Mouse (Mus musculus) neural tube, embryonic 12.5 days (tissue): ENCODE measurements around the gene Slc45a2. TPM values are rescaled to one million over a fixed set of nuclear protein-coding genes. Genes with fewer than 3 reads are reported as not detected.
"Not testable (repeated sequence)": the region's sequence is repeated elsewhere in the genome, so short reads cannot be mapped to it uniquely, and the experiment has no call there.

Source experiments
- ATAC-seq: fragments of 200-750 bp; cut with Nextera tagmentation; 2 replicates; pipeline ENCODE4 v1.8.0; 2017; ENCODE audit warnings: low read depth, mild to moderate bottlenecking, moderate TSS enrichment, moderate library complexity; ENCODE audit not compliant: low FRiP score
- H3K27ac ChIP-seq: fragments of 300-500 bp; sonication (generic); 2 replicates; pipeline ENCODE4 v1.5.1; 2016
- H3K27me3 ChIP-seq: fragments of 300-500 bp; sonication (generic); replicated peaks from 2 replicates; pipeline ENCODE4 v1.6.1; 2016; ENCODE audit warnings: mild to moderate bottlenecking
- H3K36me3 ChIP-seq: fragments of 300-500 bp; sonication (generic); 2 replicates; pipeline ENCODE4 v1.6.1; 2016; ENCODE audit warnings: mild to moderate bottlenecking
- H3K4me1 ChIP-seq: fragments of 300-500 bp; sonication (generic); 2 replicates; pipeline ENCODE4 v1.6.1; 2016
- H3K4me2 ChIP-seq: fragments of 300-500 bp; sonication (generic); replicated peaks from 2 replicates; pipeline ENCODE4 v1.6.1; 2016; ENCODE audit warnings: mild to moderate bottlenecking
- H3K4me3 ChIP-seq: fragments of 300-500 bp; sonication (generic); 2 replicates; pipeline ENCODE4 v1.5.1; 2016
- H3K9ac ChIP-seq: fragments of 300-500 bp; sonication (generic); 2 replicates; pipeline ENCODE4 v1.6.1; 2016; ENCODE audit warnings: mild to moderate bottlenecking
- H3K9me3 ChIP-seq: fragments of 300-500 bp; sonication (generic); 2 replicates; pipeline ENCODE4 v1.6.1; 2016; ENCODE audit warnings: mild to moderate bottlenecking
- WGBS: fragments of 180-500 bp; shearing (Covaris S2); methylation state at CpG from one replicate; pipeline ENCODE4 v1.1.7; 2016; 5-methylcytosine and 5-hydroxymethylcytosine counted together
- polyA plus RNA-seq: library from polyadenylated mRNA; unstranded; fragments of >200 nt; fragmentation: Nextera tagmentation; extraction: Ambion mirVana; gene quantifications from 2 replicates; pipeline ENCODE4 v1.2.1, GENCODE M21; 2016

Slc45a2 gene
- polyA plus RNA-seq, 1 experiment from 2014 or later, result 0.10 TPM

DNA sequence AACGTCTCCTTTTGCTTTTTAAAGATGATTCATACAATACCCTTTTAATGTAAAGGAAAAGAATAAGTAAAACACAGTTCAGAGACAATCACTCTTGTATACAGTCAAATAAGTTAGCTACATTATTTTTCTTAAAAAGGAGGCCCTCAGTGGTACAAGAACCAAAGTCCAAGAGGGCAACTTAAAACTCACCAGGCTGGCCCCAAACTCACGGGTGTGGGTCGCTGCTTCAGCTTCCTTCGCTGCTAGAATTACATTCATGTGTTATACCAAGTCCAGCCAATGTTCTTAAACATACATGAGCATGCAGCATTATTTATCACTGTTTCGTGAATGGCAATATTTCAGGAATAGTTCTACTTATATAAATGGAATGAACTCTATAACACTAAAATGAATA lies 29.7 kb upstream of the Slc45a2 start:
- Histone ChIP-seq H3K27ac (no peak overlapping the region), H3K4me3 (no peak overlapping the region), H3K27me3 (no peaks in the 10 kb centered on the region), H3K4me2 (no peak overlapping the region), H3K9ac (no peak overlapping the region), H3K36me3 (no peaks in the 10 kb centered on the region), H3K9me3 (no peaks in the 10 kb centered on the region), H3K4me1 (no peaks in the 10 kb centered on the region)
- WGBS, result 90% methylated on average over 5 of the region's 5 CpGs
- ATAC-seq, result no peak

DNA sequence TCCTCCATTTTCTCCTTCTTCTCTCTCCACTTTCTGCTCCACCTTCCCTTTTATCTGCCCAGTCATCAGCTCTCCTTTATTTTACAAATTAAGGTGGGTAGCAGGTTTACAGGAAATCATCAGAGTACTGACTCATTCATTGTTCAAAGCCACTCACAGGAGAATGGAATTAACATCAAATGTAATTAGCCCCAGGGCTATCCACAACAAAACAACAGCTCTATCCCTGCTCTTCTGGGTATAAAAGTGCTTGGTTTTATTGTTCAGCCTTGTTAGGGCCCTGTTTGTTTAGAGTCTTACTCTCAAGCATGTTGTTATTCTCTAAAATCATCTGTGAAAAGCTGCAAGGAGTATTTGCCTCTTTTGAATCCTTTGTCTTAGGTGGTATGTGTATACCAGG lies 23.4 kb upstream of the Slc45a2 start:
- ATAC-seq, result no peak

DNA sequence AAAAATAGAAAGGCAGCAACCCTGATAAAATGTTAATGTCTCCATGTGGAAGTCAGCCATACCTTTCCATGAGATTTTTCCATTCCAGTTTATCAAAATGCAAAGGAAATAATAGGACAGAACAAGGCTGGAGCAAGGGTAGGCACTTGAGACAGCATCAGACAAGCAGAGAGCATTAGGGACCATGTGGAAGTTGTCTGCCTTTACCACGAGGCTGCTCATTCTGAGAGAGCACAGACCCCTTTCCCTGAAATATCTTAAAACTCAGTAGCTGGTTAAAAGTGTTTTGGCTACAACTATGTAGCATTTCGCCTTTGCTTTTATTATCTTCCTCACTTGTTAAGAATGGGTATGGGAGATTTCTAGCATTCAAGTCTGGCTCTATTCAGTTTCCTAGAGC lies 19.8 kb upstream of the Slc45a2 start:
- H3K27ac ChIP-seq, result no peak overlapping the region
- no peak for ATAC-seq
- H3K4me2 ChIP-seq, result peak overlapping the region; percentile 66
- H3K4me1 ChIP-seq, result peaks cover 4% of the 10 kb centered on the region; the same call in 1 of the 2 replicates
- H3K36me3 ChIP-seq, result no peaks in the 10 kb centered on the region
- 63% methylated on average over 2 of the region's 2 CpGs for WGBS
- H3K4me3 ChIP-seq, result no peak overlapping the region
- H3K9me3 ChIP-seq, result no peaks in the 10 kb centered on the region
- no peak overlapping the region for H3K9ac ChIP-seq
- H3K27me3 ChIP-seq, result no peaks in the 10 kb centered on the region

More for the DNA sequence above, 23.4 kb upstream of the Slc45a2 start:
- Histone ChIP-seq H3K4me1 (peaks cover under 1% of the 10 kb centered on the region; the same call in 1 of the 2 replicates), H3K4me2 (no peak overlapping the region), H3K36me3 (no peaks in the 10 kb centered on the region), H3K9me3 (no peaks in the 10 kb centered on the region), H3K27ac (no peak overlapping the region), H3K9ac (no peak overlapping the region), H3K4me3 (no peak overlapping the region), H3K27me3 (no peaks in the 10 kb centered on the region)

DNA sequence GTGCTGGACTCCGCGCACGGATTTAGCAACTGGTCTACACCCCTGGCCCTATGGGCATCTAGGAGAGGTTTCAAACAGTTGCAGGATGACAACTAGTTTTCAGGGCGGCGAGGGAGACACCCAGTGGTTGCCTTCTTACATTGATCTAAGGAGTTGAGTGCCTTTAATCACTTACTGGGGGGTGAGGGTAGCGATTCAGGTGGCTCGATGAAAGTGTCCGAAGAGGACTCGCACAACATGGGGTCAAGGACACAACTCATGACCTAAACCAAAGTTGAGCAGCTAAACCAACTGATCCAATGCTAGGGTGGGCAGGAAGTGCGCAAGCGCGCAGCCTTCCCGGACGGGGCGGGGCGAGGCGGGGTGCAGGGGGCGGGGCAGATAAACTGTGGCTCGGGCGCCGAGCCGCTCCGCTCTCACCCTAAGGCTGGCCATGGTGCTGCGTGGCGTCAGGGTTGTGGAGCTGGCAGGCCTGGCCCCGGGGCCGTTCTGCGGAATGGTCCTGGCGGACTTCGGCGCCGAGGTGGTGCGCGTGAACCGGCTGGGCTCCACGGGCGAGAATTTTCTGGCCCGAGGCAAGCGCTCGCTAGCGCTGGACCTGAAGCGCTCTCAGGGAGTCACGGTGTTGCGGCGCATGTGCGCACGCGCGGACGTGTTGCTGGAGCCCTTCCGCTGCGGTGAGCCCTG lies 19.0 kb upstream of the Slc45a2 start, which contains the start of gene Amacr:
Amacr (plus strand) TSS at position 380 of the 687 bp plus-strand sequence.
- Histone ChIP-seq H3K4me1 (peaks cover 4% of the 10 kb centered on the region; the same call in 1 of the 2 replicates), H3K27me3 (no peaks in the 10 kb centered on the region), H3K27ac (peak within 1 kb of the TSS; percentile 54), H3K9me3 (no peaks in the 10 kb centered on the region), H3K9ac (peak within 1 kb of the TSS; percentile 64), H3K4me2 (peak within 1 kb of the TSS; percentile 66), H3K4me3 (peak within 1 kb of the TSS; percentile 73), H3K36me3 (no peaks in the 10 kb centered on the region)
- WGBS, result under 1% methylated on average over 52 of the region's 52 CpGs
- peak; percentile 100 for ATAC-seq

DNA sequence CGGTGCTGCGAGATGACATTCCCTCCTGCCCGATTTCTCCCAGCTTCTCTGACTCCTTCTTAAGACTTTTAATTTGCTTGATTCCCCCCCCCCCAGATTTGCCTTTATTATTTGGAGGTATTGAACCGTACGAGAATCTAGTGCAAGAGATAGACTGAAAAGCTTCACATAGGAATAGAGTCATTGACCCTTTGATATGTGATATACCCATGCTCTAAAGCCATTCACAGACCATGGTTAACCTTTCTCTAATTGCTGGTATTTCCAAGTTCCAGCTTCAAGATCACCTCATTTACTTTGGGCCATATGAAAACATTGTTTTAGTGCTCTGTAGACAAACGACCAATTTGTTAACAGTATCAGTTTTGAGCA lies 18.5 kb upstream of the Slc45a2 start:
- H3K27ac ChIP-seq, result no peak overlapping the region
- H3K4me2 ChIP-seq, result peak overlapping the region; percentile 66
- H3K9ac ChIP-seq, result peak overlapping the region; percentile 64
- peak; percentile 31 for ATAC-seq
- 0 out of 2 replicates have a peak, but pooled peaks cover 3% of the 10 kb centered on the region for H3K36me3 ChIP-seq
- 10% methylated on average over 6 of the region's 6 CpGs for WGBS
- H3K4me3 ChIP-seq, result peak overlapping the region; percentile 73
- H3K4me1 ChIP-seq, result peaks cover 4% of the 10 kb centered on the region; the same call in 1 of the 2 replicates
- no peaks in the 10 kb centered on the region for H3K27me3 ChIP-seq
- H3K9me3 ChIP-seq, result no peaks in the 10 kb centered on the region

DNA sequence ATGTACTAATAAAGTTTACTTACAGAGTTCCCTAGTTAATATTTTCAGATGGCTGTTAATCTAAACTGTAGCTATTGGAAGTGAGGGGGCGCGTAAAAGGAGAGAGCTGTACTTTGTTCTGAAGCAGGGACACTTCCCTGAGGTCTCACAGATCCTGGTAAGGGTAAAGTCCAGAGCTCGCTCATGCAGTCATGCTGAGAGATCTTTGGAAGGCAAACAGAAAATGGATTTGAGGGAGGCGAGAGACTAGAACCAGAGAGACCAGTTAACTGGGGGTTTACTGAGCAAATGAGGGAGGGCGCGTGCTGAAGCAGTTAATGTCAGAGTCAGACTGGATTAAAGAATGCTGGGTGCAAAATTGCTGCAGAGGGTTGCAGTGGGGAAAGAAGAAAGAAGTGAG lies 14.8 kb upstream of the Slc45a2 start:
- Histone ChIP-seq H3K4me2 (no peak overlapping the region), H3K9ac (no peak overlapping the region)
- WGBS, result 84% methylated on average over 6 of the region's 6 CpGs

DNA sequence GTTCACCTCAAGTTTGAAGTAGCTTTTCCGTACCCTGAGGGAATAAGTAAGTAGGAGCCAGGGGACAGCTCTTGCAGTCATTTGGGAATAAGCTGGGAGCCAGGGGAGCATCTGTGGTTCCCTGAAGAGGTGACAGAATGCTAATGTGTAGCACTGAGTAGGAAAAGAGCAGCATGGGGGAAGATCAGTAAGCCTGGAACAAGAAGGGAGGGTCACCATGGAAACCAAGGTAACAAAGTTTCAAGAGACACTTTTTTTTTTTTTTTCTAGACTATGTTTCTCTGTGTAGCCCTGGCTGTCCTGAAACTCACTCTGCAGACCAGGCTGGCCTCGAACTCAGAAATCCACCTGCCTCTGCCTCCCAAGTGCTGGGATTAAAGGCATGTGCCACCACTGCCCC lies 14.0 kb upstream of the Slc45a2 start:
- H3K4me3 ChIP-seq, H3K27ac ChIP-seq, H3K9ac ChIP-seq, H3K4me2 ChIP-seq, ATAC-seq, H3K9me3 ChIP-seq, H3K4me1 ChIP-seq, H3K27me3 ChIP-seq, H3K36me3 ChIP-seq: not testable (repeated sequence)
- WGBS, result 81% methylated on average over 2 of the region's 2 CpGs

More for the DNA sequence above, 14.8 kb upstream of the Slc45a2 start:
- H3K27me3 ChIP-seq, result no peaks in the 10 kb centered on the region
- H3K4me1 ChIP-seq, result peaks cover 4% of the 10 kb centered on the region; the same call in 1 of the 2 replicates
- no peak overlapping the region for H3K4me3 ChIP-seq
- ATAC-seq, result no peak
- H3K9me3 ChIP-seq, result no peaks in the 10 kb centered on the region
- H3K36me3 ChIP-seq, result 0 out of 2 replicates have a peak, but pooled peaks cover 7% of the 10 kb centered on the region
- no peak overlapping the region for H3K27ac ChIP-seq

DNA sequence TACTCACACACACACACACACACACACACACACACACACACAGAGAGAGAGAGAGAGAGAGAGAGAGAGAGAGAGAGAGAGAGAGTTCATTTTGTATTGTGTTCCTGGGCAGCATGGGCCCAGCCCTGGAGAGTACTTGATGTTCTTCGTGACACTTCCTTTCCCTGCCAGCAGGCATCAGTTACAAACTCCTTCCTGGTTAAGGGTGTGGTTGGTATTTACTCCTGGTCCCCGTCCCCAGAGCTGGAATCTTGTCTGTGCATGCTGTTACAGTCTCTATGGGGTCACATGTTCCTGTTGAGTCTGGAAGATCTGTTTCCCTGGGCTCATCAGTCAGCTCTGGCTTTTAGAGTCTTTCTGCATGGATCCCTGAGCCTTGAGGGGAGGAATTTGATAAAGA lies 10.1 kb upstream of the Slc45a2 start:
- Histone ChIP-seq H3K9me3 (no peaks in the 10 kb centered on the region), H3K27me3 (no peaks in the 10 kb centered on the region), H3K4me3 (no peak overlapping the region), H3K36me3 (0 out of 2 replicates have a peak, but pooled peaks cover 7% of the 10 kb centered on the region), H3K9ac (no peak overlapping the region), H3K4me2 (no peak overlapping the region), H3K27ac (no peak overlapping the region), H3K4me1 (no peaks in the 10 kb centered on the region)
- WGBS, result 61% methylated on average over 2 of the region's 2 CpGs
- ATAC-seq, result no peak

DNA sequence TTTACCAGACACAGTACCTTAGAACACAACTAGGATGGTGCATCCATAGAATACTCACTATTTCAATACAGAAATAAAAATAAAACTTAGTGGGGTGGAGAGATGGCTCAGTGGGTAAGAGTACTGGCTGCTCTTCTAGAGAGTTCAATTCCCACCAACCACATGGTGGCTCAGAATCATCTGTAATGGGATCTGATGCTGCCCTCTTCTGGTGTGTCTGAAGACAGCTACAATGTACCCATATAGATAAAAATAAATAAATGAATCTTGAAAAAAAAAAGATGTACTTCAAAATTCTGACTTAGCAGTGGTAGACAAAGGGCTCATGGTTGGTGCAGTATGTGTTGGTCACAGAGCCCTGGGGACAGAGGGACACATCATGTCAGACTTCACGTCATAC lies 9.0 kb upstream of the Slc45a2 start:
- ATAC-seq, result no peak
- Histone ChIP-seq H3K9me3 (no peaks in the 10 kb centered on the region), H3K36me3 (0 out of 2 replicates have a peak, but pooled peaks cover 11% of the 10 kb centered on the region), H3K4me3 (no peak overlapping the region), H3K27ac (no peak overlapping the region), H3K9ac (no peak overlapping the region), H3K4me2 (no peak overlapping the region), H3K27me3 (no peaks in the 10 kb centered on the region), H3K4me1 (no peaks in the 10 kb centered on the region)
- 92% methylated on average over 1 of the region's 1 CpGs for WGBS

DNA sequence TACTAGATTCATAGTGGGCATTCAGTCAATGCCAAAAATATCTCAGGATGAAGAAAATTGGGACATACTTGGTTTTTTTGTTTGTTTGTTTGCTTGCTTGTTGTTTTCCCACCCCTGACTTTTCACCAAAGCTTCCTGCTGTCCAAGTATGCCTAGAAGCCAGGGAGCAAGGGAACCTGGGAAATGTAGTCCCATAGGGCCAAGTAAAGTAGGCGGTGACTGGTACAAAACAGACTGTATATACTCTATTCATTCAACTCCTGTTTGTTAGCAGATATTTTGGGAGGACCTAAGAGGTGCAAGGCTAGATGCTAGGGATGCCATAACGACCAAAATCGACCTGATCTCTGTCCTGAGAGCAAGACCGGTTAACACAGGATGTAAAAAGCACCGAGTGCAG lies 689 bp upstream of the Slc45a2 start:
- H3K4me2 ChIP-seq, result no peak overlapping the region
- no peaks in the 10 kb centered on the region for H3K9me3 ChIP-seq
- no peak overlapping the region for H3K27ac ChIP-seq
- 0 out of 2 replicates have a peak, but pooled peaks cover 4% of the 10 kb centered on the region for H3K36me3 ChIP-seq
- no peak overlapping the region for H3K9ac ChIP-seq
- H3K27me3 ChIP-seq, result no peaks in the 10 kb centered on the region
- H3K4me3 ChIP-seq, result no peak overlapping the region
- no peak for ATAC-seq
- H3K4me1 ChIP-seq, result no peaks in the 10 kb centered on the region
- 62% methylated on average over 5 of the region's 5 CpGs for WGBS

DNA sequence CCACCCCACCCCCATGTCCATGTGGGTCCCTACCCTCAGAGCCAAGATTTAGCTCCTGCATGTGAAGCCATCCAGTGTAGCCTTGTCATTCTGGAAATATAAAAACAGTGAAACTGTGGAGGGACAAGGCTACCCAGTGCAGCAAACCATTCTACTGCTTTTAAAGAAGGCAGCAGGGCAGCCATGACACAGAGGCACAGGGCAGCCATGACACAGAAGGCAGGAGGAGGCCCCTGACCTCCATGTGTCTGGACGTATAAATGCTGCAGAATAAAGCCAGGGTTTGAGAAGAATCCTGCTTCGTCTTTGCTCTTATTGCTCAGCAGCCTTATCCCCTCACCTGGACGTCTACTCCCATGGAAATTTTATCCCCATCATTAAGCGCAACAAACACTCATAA lies 3.3 kb downstream of the Slc45a2 start:
- Histone ChIP-seq H3K9me3 (no peaks in the 10 kb centered on the region), H3K9ac (no peak overlapping the region), H3K4me2 (no peak overlapping the region), H3K27me3 (no peaks in the 10 kb centered on the region), H3K27ac (no peak overlapping the region), H3K36me3 (no peaks in the 10 kb centered on the region), H3K4me1 (no peaks in the 10 kb centered on the region), H3K4me3 (no peak overlapping the region)
- no peak for ATAC-seq
- 80% methylated on average over 4 of the region's 4 CpGs for WGBS

DNA sequence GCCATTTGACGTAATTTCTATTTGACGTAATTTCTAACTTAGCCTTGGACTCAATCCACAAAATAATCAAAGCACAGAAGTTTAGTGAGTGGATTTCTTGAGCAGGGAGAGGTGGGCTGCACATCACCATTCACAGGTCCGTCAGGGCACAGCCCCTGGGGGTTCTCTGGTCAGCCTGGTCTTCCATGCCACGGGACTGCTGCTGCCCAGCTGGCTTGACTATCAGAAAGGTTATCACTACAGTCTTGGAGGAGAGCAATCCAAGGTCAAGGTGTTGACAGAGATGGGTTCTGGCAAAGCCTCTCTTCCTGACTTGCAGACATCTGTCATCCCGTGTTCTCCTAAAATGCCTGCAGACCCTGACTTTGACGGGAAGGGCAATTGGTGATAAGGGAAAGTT lies 4.1 kb downstream of the Slc45a2 start:
- Histone ChIP-seq H3K36me3 (no peaks in the 10 kb centered on the region), H3K9me3 (no peaks in the 10 kb centered on the region), H3K4me2 (no peak overlapping the region), H3K27ac (no peak overlapping the region), H3K4me3 (no peak overlapping the region), H3K27me3 (no peaks in the 10 kb centered on the region), H3K9ac (no peak overlapping the region), H3K4me1 (no peaks in the 10 kb centered on the region)
- 88% methylated on average over 6 of the region's 6 CpGs for WGBS
- ATAC-seq, result no peak

DNA sequence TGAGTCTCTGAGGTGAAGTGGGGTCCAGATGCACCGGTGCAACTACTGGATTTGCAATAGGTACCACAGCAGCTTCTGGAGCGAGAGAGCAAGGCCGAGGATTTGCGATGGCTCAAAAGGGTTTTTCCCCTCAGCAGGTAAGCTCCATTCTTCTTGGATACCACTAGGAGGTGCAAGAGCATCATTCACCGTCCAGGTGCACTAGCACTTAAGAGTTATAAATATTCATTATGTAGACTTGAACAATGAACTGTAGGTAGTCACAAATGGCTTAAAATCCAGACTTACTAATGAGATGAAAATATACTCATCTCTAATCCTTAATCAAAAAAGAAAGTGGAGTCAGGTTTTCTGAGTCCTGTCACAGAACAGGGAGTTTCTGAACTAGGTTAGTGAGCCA lies 8.2 kb downstream of the Slc45a2 start:
- ATAC-seq, result no peak

More for the DNA sequence above, 8.2 kb downstream of the Slc45a2 start:
- Histone ChIP-seq H3K4me1 (no peaks in the 10 kb centered on the region), H3K9me3 (no peaks in the 10 kb centered on the region), H3K9ac (no peak overlapping the region), H3K4me3 (no peak overlapping the region), H3K4me2 (no peak overlapping the region), H3K36me3 (no peaks in the 10 kb centered on the region), H3K27ac (no peak overlapping the region), H3K27me3 (no peaks in the 10 kb centered on the region)
- WGBS, result 25% methylated on average over 5 of the region's 5 CpGs
